Mouse (Mus musculus) neural tube, embryonic 14.5 days (tissue): ENCODE results near the gene Lrmda. TPM values are rescaled to one million over a fixed set of nuclear protein-coding genes. Genes with fewer than 3 reads are reported as not detected.
A peak's percentile ranks its signal among the peaks of the same experiment; 100 is the strongest.

Experiments used
- ATAC-seq: fragments of 200-750 bp; cut with Nextera tagmentation; 2 replicates; pipeline ENCODE4 v1.8.0; 2017; ENCODE audit warnings: low read depth, mild to moderate bottlenecking, moderate TSS enrichment, moderate library complexity
- H3K27ac ChIP-seq: fragments of 300-500 bp; sonication (generic); 2 replicates; pipeline ENCODE4 v1.5.1; 2014; ENCODE audit warnings: low read depth, mild to moderate bottlenecking, control low read depth, low read length, moderate library complexity, mixed read lengths
- H3K27me3 ChIP-seq: fragments of 300-500 bp; sonication (generic); 2 replicates; pipeline ENCODE4 v1.6.1; 2014; ENCODE audit warnings: low read length; ENCODE audit not compliant: control insufficient read depth, insufficient read depth
- H3K36me3 ChIP-seq: fragments of 300-500 bp; sonication (generic); 2 replicates; pipeline ENCODE4 v1.6.1; 2014; ENCODE audit warnings: low read length, mixed read lengths; ENCODE audit not compliant: control insufficient read depth, insufficient read depth
- H3K4me1 ChIP-seq: fragments of 300-500 bp; sonication (generic); 2 replicates; pipeline ENCODE4 v1.6.1; 2014; ENCODE audit warnings: low read length; ENCODE audit not compliant: control insufficient read depth, insufficient read depth
- H3K4me2 ChIP-seq: fragments of 300-500 bp; sonication (generic); 2 replicates; pipeline ENCODE4 v1.6.1; 2014; ENCODE audit warnings: mild to moderate bottlenecking, low read depth, low read length, control low read depth
- H3K4me3 ChIP-seq: fragments of 300-500 bp; sonication (generic); 2 replicates; pipeline ENCODE4 v1.5.1; 2014; ENCODE audit warnings: low read depth, low read length, control low read depth, mixed read lengths
- H3K9ac ChIP-seq: fragments of 300-500 bp; sonication (generic); replicated peaks from 2 replicates; pipeline ENCODE4 v1.6.1; 2014; ENCODE audit warnings: low read depth, mild to moderate bottlenecking, control low read depth, low read length, mixed read lengths
- H3K9me3 ChIP-seq: fragments of 300-500 bp; sonication (generic); 2 replicates; pipeline ENCODE4 v1.6.1; 2016; ENCODE audit warnings: low read length; ENCODE audit not compliant: control insufficient read depth
- WGBS: fragments of 180-500 bp; shearing (Covaris S2); extraction: QIAGEN DNeasy Blood & Tissue Kit; methylation state at CpG from one replicate; pipeline ENCODE4 v1.1.7; 2014; 5-methylcytosine and 5-hydroxymethylcytosine counted together
- microRNA-seq: library from miRNA; unstranded; fragments of <30 nt; microRNA quantifications from one replicate; pipeline ENCODE4, GENCODE M21; 2016
- polyA plus RNA-seq: library from polyadenylated mRNA; unstranded; fragments of >200 nt; fragmentation: Nextera tagmentation; extraction: Ambion mirVana; gene quantifications from 2 replicates; pipeline ENCODE4 v1.2.1, GENCODE M21; 2014

The Lrmda gene
- polyA plus RNA-seq, 1 experiment from 2014 or later = 0.35 TPM

DNA sequence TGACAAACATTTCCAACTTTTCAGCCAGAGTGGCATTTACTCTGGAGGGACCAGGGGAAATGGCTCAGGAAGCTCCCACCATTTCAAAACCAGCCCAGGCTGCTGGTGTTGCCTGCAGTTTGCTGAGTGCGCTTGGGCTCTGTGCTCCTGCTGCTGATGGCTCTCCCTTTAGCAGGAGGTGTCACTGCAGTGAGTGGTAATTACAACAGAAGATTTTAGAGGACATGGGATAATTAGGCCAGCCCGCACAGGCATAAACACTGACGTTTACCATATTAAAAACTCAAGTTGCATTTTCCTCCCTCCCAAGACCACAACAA is 1076.5 kb downstream of the Lrmda start:
- H3K9me3 ChIP-seq = no peaks in the 10 kb centered on the region
- no peak overlapping the region for H3K4me3 ChIP-seq
- 0 out of 2 replicates have a peak overlapping the region, but pooled peaks have one; percentile 12 for H3K27ac ChIP-seq
- no peaks in the 10 kb centered on the region for H3K27me3 ChIP-seq
- H3K4me1 ChIP-seq = peaks cover 7% of the 10 kb centered on the region; the same call in 1 of the 2 replicates
- no peak overlapping the region for H3K4me2 ChIP-seq
- no peaks in the 10 kb centered on the region for H3K36me3 ChIP-seq
- WGBS = 28% methylated on average over 3 of the region's 3 CpGs
- ATAC-seq = no peak
- no peak overlapping the region for H3K9ac ChIP-seq

DNA sequence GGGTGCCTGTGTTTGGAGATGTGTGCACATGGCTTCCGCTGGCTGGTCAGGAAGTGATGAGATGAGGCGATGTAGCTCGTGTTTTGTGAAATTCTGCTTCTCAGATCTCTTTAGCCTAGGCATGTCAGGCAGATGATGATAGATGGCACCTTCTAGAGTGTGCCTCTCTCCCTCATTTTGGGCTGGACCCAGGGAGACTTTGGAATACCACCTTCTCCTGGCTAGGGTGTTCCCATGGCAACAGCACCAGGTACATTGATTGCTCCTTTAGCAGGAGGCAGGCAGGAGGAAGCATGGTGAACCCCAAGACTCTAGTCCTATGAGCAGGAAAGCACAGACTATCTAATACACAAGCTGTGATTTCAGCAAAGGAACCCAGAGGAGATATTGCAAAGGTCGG is 1076.9 kb downstream of the Lrmda start:
- H3K27me3 ChIP-seq = no peaks in the 10 kb centered on the region
- H3K4me1 ChIP-seq = peaks cover 7% of the 10 kb centered on the region; the same call in 1 of the 2 replicates
- H3K4me2 ChIP-seq = no peak overlapping the region
- H3K4me3 ChIP-seq = no peak overlapping the region
- 0 out of 2 replicates have a peak overlapping the region, but pooled peaks have one; percentile 12 for H3K27ac ChIP-seq
- H3K36me3 ChIP-seq = no peaks in the 10 kb centered on the region
- no peak for ATAC-seq
- no peaks in the 10 kb centered on the region for H3K9me3 ChIP-seq
- 64% methylated on average over 4 of the region's 4 CpGs for WGBS
- H3K9ac ChIP-seq = no peak overlapping the region

Small RNAs within 50 kb of the gene (microRNA-seq; reads per million reads assigned to microRNA genes)
- not detected for gene Gm27532

Other genes starting within 250 kb of the Lrmda start
- 319 and 325 TPM in 2 replicates for gene Vdac2, start 194.5 kb upstream of the Lrmda start, polyA plus RNA-seq
- 38.6 and 55.0 TPM in 2 replicates for gene Comtd1, start 170.7 kb upstream of the Lrmda start, polyA plus RNA-seq
- 7.0 TPM in 2 replicates for gene Zfp503, start 30.1 kb upstream of the Lrmda start, polyA plus RNA-seq